Mouse (Mus musculus): ENCODE results near the gene Nkapd1. TPM values are rescaled to one million over a fixed set of nuclear protein-coding genes. Genes with fewer than 3 reads are reported as not detected.

The Nkapd1 gene
- polyA plus RNA-seq, 1 experiment from 2014 or later = 20.8 TPM

DNA sequence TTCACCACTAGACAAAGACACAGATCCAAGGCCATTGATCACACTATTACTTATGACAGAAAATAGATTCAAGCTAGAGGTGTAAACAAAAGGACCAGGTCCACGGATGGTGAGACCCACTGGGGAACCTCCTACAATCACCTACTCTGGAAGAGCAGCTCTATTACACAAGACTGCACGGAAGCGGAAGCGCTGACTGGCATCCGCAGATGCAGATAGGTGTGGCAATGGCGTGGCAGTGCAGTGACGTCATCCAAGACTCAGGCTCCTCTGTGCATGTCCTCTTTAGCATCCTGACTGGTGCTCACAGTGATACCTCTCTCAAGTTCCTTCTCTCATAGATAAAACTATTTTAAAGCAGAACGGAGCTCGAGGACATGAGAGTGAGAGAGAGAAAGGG, 24.3 kb downstream of the Nkapd1 start:
- Histone ChIP-seq H3K27ac (no peak overlapping the region), H3K4me1 (no peaks in the 10 kb centered on the region), H3K9me3 (no peaks in the 10 kb centered on the region), H3K4me3 (no peak overlapping the region), H3K27me3 (ENCODE audit: insufficient read depth, poor library complexity, severe bottlenecking) (no peaks in the 10 kb centered on the region), H3K36me3 (peaks cover 30% of the 10 kb centered on the region)
- DNase-seq (ENCODE audit: low spot score) = no peak
- WGBS = 83% methylated on average over 9 of the region's 9 CpGs

DNA sequence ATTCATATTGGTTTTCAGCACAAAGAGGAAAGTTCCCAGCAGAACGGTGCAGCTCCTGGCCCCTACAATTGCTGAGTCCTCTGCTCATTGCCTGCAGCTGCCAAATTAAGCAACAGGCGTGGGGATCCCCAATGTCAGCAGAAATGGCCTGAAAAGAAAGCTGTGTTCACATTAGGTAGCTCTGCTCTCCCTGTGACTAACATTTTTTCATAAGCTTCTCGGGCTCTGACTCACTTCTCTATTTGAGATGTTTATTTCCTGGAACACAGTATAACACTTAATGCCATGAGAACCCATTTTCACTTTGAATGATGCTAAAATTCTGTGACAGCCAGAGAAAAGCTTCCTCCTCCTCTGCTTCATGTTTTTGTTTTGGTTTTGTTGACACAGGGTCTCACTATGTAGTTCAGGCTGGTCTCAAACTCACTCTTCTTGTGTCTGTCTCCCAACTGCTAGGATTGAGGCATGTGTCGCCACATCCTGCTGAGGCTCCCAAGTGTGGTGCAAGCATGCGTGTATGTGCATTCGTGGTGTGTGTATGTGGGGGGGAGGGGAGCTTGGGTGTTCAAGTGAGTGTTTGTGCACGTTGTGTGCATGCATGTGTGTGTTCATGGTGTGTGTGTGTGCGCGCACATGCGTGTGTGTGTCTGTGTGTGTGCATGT, 26.3 kb downstream of the Nkapd1 start:
- Histone ChIP-seq H3K27me3 (ENCODE audit: insufficient read depth, poor library complexity, severe bottlenecking) (no peaks in the 10 kb centered on the region), H3K9me3 (no peaks in the 10 kb centered on the region)

DNA sequence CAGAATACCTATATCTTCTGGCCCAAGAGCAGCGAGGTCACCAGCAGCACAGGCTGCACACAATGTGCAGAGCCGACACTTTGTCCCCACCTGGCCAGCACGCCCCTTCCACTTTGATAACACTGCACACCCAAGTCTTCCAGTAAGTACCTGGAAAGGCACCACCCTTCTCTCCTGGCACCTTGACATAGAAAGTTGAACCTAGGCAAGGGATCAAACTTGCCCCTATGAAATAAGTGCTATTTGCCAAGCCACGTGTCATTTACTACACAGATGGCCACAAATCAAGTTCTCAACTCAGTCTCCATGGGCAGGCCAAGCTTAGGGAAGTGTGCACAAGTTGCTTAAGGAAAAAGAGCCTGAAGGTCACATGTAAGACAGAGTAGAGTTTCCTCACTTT, 30.3 kb downstream of the Nkapd1 start:
- H3K27me3 ChIP-seq (ENCODE audit: insufficient read depth, poor library complexity, severe bottlenecking) = no peaks in the 10 kb centered on the region
- H3K9me3 ChIP-seq = no peaks in the 10 kb centered on the region
- no peaks in the 10 kb centered on the region for H3K36me3 ChIP-seq
- DNase-seq (ENCODE audit: low spot score) = no peak
- no peaks in the 10 kb centered on the region for H3K4me1 ChIP-seq
- 74% methylated on average over 4 of the region's 4 CpGs for WGBS
- no peak overlapping the region for H3K27ac ChIP-seq
- H3K4me3 ChIP-seq = no peak overlapping the region

More for the DNA sequence above, 26.3 kb downstream of the Nkapd1 start:
- DNase-seq (ENCODE audit: low spot score) = no peak
- 74% methylated on average over 10 of the region's 10 CpGs for WGBS
- peaks cover 12% of the 10 kb centered on the region for H3K36me3 ChIP-seq
- no peaks in the 10 kb centered on the region for H3K4me1 ChIP-seq
- H3K4me3 ChIP-seq = no peak overlapping the region
- H3K27ac ChIP-seq = no peak overlapping the region

DNA sequence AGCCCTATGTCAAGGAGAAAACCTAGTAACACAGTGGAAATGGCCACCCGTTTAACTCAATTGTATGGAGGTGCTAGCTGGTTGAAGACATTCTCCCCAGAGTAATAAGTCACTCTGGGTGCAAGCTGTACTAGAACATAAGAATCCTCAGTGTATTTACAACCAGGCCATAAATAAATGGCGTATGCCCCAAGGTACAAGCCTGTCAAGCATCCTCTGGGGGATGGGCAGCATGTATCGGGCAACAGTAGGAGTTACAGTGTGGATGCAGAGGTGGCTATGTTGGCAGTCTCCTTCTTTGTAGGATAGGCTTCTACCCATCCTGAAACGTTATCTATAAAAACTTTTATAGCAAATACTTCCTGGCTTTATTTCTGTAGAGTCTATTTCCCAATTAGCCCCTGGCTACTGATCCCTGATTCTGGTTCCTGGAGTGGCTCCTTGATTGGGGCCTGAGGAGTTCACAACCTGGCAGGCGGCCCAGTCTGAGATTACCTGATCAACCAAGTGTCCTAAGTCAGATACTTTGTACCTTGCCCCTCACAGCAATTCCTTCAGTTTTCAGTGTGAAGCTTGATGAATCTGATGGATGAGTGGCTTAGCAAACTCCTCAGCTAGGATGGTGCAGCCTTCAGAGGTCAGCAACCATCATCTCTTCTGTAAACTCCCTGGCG, 32.0 kb downstream of the Nkapd1 start:
- Histone ChIP-seq H3K9me3 (no peaks in the 10 kb centered on the region), H3K36me3 (no peaks in the 10 kb centered on the region), H3K4me1 (no peaks in the 10 kb centered on the region), H3K4me3 (no peak overlapping the region), H3K27me3 (ENCODE audit: insufficient read depth, poor library complexity, severe bottlenecking) (no peaks in the 10 kb centered on the region), H3K27ac (no peak overlapping the region)
- DNase-seq (ENCODE audit: low spot score) = no peak
- WGBS = 77% methylated on average over 6 of the region's 6 CpGs

DNA sequence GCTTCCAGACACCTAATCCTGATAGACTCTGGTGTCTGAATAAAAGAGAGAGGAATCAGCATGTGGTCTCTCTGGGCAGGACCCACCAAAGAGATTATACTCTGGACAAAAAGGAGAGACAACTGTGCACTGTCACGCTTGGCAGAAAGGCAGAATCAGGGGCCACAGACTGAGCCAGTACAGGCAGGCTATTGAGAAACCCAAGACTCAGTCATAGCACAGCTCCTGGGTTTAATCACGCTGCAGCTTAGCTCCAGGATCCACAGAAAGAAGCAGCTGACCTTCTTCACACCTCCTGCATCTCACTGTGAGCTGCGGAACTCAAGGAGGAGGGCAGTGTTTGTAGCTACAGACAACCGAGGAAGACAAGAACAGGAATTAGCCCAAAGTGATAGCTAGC, 36.9 kb downstream of the Nkapd1 start:
- H3K27ac ChIP-seq = no peak overlapping the region
- DNase-seq (ENCODE audit: low spot score) = no peak
- H3K9me3 ChIP-seq = no peaks in the 10 kb centered on the region
- 30% methylated on average over 4 of the region's 4 CpGs for WGBS
- H3K27me3 ChIP-seq (ENCODE audit: insufficient read depth, poor library complexity, severe bottlenecking) = no peaks in the 10 kb centered on the region
- H3K36me3 ChIP-seq = no peaks in the 10 kb centered on the region
- H3K4me3 ChIP-seq = no peak overlapping the region
- no peaks in the 10 kb centered on the region for H3K4me1 ChIP-seq

DNA sequence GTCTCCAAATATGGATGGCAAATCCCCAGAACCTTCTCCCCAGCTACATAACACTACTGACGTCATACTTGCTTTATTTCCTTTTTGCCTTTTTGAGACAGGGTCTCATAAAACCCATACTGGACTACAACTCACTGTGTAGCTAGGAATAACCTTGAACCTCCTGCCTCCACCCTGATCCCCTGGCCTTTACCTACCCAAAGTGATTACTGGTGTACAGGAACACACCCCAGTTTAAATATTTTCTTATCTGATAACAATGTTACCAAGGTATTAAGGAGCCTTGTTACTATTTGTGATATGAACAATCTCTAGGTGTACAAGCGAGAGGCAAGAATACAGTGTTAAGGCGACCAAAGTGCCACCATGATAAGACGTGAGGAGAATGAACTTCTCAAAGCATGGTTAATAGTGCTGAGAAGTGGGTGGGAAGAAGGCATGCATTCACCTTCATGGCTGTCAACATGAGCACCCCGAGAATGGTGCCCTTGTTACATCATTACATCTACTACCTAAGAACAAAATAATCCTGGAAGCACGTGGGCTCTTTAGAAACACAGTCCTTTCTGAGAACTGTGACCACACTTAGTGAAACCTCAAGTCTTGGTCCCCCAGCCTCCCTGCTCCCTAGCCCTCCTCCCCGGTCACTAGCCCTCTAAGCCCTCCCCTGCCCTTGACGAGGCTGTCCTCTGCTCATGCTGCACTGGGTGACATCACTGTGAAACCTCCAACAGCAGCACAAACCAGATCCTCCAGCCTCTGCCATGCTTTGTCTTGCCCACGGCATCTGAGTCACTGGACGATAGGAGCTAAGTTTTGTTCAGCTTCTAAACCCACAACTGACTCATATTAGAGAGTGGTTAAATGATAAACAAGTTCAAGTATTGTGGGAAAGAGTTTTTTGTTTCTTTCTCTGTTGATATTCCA, 47.4 kb downstream of the Nkapd1 start:
- no peaks in the 10 kb centered on the region for H3K27me3 ChIP-seq (ENCODE audit: insufficient read depth, poor library complexity, severe bottlenecking)
- no peak overlapping the region for H3K27ac ChIP-seq
- no peaks in the 10 kb centered on the region for H3K36me3 ChIP-seq
- 63% methylated on average over 10 of the region's 10 CpGs for WGBS
- no peaks in the 10 kb centered on the region for H3K4me1 ChIP-seq
- H3K4me3 ChIP-seq = no peak overlapping the region
- H3K9me3 ChIP-seq = no peaks in the 10 kb centered on the region
- no peak for DNase-seq (ENCODE audit: low spot score)

DNA sequence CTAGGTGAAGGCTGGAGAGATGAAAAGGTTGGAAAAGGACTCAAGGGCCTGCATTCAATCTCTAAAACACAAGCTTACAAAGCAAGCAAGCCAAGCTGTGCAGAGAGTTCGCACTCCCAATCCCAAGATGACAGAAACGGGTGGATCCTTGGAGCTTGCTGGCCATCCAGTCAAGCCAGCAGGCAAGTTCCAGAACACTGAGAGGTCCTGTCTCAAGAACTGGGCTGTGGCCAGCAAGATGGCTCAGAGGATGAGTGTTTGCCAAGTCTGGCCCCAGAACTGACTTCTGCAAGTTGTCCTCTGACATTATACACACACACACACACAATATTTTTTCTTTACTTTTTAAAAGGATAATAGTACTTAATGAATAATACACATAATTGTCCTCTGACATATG, 49.4 kb downstream of the Nkapd1 start:
- no peaks in the 10 kb centered on the region for H3K36me3 ChIP-seq
- no peak for DNase-seq (ENCODE audit: low spot score)
- no peak overlapping the region for H3K27ac ChIP-seq
- no peaks in the 10 kb centered on the region for H3K9me3 ChIP-seq
- H3K27me3 ChIP-seq (ENCODE audit: insufficient read depth, poor library complexity, severe bottlenecking) = no peaks in the 10 kb centered on the region
- WGBS = 65% methylated on average over 2 of the region's 2 CpGs
- H3K4me1 ChIP-seq = no peaks in the 10 kb centered on the region
- no peak overlapping the region for H3K4me3 ChIP-seq

DNA sequence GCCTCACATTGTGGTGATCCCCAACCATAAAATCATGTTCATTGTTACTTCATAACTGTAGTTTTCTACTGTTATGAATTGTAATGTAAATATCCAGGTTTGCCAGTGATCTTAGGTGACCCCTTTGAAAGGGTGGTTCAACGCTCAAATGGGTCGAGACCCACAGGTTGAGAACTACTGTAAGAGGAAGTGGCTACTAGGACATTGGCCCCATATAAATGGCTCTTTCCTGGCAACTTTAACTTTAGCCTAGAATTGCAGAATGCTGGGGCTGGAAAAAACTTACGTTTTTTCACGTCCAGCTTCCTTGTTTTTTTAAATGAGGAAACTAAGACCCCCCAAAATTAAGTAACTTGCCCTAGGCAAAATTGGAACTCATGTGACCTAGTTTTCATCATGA, 49.9 kb downstream of the Nkapd1 start:
- Histone ChIP-seq H3K27ac (no peak overlapping the region), H3K36me3 (no peaks in the 10 kb centered on the region), H3K4me1 (no peaks in the 10 kb centered on the region), H3K27me3 (ENCODE audit: insufficient read depth, poor library complexity, severe bottlenecking) (no peaks in the 10 kb centered on the region), H3K4me3 (no peak overlapping the region), H3K9me3 (no peaks in the 10 kb centered on the region)
- no peak for DNase-seq (ENCODE audit: low spot score)
- WGBS = 81% methylated on average over 4 of the region's 4 CpGs

DNA sequence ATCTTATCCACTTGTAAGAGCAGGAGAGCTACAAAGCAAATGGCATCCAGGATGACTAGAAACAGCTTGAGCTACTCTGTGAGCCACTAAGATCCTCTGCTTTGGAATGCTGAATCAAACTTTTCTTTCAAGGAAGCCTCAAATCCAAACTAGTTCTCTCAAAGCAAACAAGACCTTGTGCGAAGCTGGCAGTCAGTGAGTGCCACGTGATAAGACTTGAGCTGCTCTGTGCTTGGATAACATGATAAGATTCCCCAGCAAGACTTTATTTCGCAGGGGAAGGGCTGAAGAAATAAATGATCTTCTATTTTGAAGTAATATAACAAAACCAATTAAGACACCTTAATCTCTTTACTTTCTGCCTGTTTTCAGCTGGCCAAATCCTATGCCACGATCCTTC, 51.3 kb downstream of the Nkapd1 start:
- WGBS = 35% methylated on average over 4 of the region's 4 CpGs
- Histone ChIP-seq H3K27ac (no peak overlapping the region), H3K36me3 (no peaks in the 10 kb centered on the region), H3K4me3 (no peak overlapping the region), H3K9me3 (no peaks in the 10 kb centered on the region), H3K4me1 (no peaks in the 10 kb centered on the region), H3K27me3 (ENCODE audit: insufficient read depth, poor library complexity, severe bottlenecking) (no peaks in the 10 kb centered on the region)
- no peak for DNase-seq (ENCODE audit: low spot score)

DNA sequence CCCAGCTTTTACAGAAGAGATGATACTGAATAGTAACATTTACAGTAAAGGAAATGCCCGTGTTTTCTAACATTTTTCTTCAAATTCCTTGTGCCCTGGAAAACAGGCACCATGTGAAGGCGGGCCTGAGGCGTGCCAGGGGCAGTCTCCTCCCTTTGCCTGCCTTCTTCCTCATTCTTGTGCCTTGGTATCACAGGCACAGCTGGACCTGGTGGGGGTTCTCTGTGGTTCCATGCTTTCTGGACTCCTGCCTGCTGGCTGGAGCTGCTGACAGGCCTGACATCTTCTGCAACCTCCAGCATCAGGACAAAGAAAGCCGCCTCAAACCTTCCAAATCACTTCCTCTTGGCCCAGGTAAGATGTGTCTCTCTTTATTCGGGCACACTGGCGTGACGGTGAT, 52.1 kb downstream of the Nkapd1 start:
- Histone ChIP-seq H3K4me3 (no peak overlapping the region), H3K4me1 (no peaks in the 10 kb centered on the region), H3K27me3 (ENCODE audit: insufficient read depth, poor library complexity, severe bottlenecking) (no peaks in the 10 kb centered on the region), H3K36me3 (no peaks in the 10 kb centered on the region), H3K9me3 (no peaks in the 10 kb centered on the region), H3K27ac (no peak overlapping the region)
- no peak for DNase-seq (ENCODE audit: low spot score)
- WGBS = 72% methylated on average over 7 of the region's 7 CpGs

DNA sequence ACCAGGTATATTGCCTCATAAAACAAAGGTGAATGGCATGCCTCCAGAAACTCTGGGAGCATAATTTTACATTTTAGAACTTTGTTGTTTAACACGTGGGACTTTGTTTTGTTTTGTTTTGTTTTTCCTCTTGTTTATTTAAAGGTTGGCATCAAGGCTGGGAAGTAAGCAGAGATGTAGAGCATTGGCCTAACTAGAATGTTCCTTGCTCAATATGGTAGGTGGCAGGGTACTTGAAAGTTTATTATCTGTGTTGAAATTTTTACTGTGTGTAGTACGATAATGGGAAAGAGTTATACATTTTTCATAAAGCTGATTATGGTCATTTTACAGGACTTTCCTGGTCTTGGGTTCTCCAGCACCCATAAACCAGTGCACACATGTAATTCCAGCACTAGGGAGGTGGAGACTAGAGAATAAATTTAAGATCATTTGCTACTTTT, 55.3 kb downstream of the Nkapd1 start:
- no peaks in the 10 kb centered on the region for H3K27me3 ChIP-seq (ENCODE audit: insufficient read depth, poor library complexity, severe bottlenecking)
- no peak overlapping the region for H3K27ac ChIP-seq
- no peaks in the 10 kb centered on the region for H3K9me3 ChIP-seq
- no peaks in the 10 kb centered on the region for H3K36me3 ChIP-seq
- H3K4me3 ChIP-seq = no peak overlapping the region
- no peaks in the 10 kb centered on the region for H3K4me1 ChIP-seq
- no peak for DNase-seq (ENCODE audit: low spot score)
- WGBS = 84% methylated on average over 2 of the region's 2 CpGs

DNA sequence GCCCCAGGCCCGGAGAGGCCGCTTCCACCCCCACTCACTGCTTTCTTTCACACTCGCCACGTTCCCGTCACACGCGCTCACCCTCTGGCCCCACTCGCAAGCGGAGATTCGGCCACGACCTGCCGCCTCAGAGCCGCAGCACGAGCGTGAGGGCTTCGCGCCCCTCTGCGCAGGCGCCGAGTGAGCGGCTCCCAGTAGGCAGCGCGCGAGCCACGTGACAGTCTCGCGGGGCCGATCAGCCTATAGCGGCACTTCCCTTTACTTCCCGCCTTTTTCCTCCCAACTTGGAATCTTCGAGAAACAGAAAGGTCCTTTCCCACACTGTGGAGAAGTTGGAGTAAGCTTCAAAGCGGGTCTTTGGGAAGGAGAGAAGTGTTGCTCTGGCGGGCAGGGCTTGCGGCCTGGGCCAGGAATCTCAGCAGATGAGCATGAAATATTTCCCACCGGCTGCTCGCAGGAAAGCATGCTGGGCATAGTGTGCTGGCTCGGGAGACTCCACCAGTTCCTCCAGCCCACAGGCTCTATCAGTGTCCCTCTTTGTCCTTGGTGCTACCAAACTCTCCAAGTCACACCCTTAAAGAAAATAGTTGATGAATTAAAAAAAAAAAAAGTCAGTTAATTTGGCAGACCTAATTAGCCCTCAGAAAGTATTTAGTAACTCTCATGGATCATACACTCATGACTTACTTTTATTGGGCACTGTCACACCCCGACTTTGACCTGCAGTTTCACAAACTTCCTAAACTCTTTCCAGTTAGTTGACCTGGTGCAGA, 55.9 kb downstream of the Nkapd1 start, which contains the start of gene Tex12:
Gene Tex12, minus strand, starts transcription at position 181 of the 773 bp plus-strand sequence.
- H3K27me3 ChIP-seq (ENCODE audit: insufficient read depth, poor library complexity, severe bottlenecking) = no peaks in the 10 kb centered on the region
- no peaks in the 10 kb centered on the region for H3K9me3 ChIP-seq
- 74% methylated on average over 38 of the region's 38 CpGs for WGBS
- no peaks in the 10 kb centered on the region for H3K36me3 ChIP-seq
- no peak within 1 kb of the TSS for H3K27ac ChIP-seq
- DNase-seq (ENCODE audit: low spot score) = no peak
- H3K4me3 ChIP-seq = no peak within 1 kb of the TSS
- no peaks in the 10 kb centered on the region for H3K4me1 ChIP-seq
